8 mouse cellular contexts compared by ENCODE assay signal in the genomic region with DNA sequence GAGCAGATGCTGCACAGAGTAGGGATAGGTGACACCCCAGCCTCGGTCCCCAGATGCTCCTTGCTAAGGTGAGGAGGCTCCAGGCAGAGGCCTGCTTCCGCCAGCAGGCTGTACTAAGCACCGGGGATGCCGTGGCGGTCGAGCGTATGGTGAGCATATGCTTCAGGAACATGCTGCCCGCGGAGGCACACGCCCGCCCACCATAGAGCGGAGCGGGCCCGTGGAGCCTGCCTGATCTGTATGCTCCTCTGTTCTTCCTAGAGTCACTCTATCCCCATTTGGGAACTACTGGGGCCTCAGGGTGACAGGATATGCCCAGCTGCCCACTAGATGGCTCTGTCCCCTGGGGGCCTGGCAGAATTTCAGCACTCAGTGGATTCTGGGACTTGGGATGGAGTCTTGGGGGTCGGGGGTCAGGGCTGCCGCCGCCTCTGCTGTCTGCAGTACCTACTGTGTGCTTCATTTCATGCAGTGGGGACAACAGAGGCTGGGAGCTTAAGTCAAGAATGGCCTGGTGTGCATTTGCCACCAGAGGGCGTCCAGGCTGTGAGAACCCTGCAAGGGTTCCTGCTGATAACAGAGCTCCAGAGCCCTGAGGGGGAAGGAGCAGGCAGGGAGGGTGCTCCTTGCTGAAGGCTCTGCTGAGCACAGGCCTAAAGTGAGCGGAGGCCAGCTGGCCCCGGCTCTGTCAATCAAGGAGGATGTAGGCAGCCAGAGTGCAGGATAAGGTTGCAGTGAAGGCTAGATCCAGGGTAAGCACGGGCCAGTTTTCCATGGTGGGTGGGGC.
DNase-seq lines count a peak whose midpoint lies in the region; ATAC-seq and TF ChIP-seq lines count a peak whose summit lies in the region.

No protein-coding gene starts in this region.

- H3K4me2 ChIP-seq in kidney, embryonic 14.5 days (replicated peaks; ENCODE audit: low read depth, low read length), result no peak overlapping the region
- peak overlapping the region; percentile 41 for H3K4me2 ChIP-seq in liver, embryonic 14.5 days (ENCODE audit: low read depth)

- 0 out of 2 replicates have a peak, but pooled peaks have one; percentile 5 for ATAC-seq in kidney, embryonic 14.5 days (ENCODE audit: low FRiP score, low TSS enrichment)
- ATAC-seq in liver, embryonic 14.5 days (ENCODE audit: insufficient read depth), result peak; percentile 56
- ATAC-seq in inflammation-experienced regulatory T-cells, adult 6 months, result no peak

- DNase-seq in 3T3-L1 (ENCODE audit: low read depth, low spot score), result peak; percentile 72
- DNase-seq in MEL (ENCODE audit: low read depth, low spot score), result peak; percentile 90
- peak; percentile 72 for DNase-seq in cerebellum, postnatal 36 days
- peak; percentile 51 to 62 for DNase-seq in gastrocnemius, postnatal 36 days
- peak; percentile 76 to 81 (median 78) for DNase-seq in liver, embryonic 14.5 days (ENCODE audit: low read depth in 3 of 3, low spot score in 3 of 3)
- peak; percentile 81 for DNase-seq in retina, embryonic 14.5 days (ENCODE audit: low spot score)

- no peak for TF ChIP-seq POLR2A in MEL (IDR thresholded peaks at IDR 0.05; ENCODE audit: control insufficient read depth in 1 of 2, insufficient read depth in 1 of 2, low read depth in 1 of 2, low read length in 2 of 2, poor library complexity in 1 of 2)

- TF ChIP-seq CTCF in MEL (IDR thresholded peaks at IDR 0.05 in 2 of 3, conservative IDR thresholded peaks at IDR 0.05 in 1 of 3; ENCODE audit: control insufficient read depth in 1 of 3, insufficient read depth in 1 of 3, low read depth in 2 of 3, low read length in 3 of 3, poor library complexity in 1 of 3, severe bottlenecking in 1 of 3), result peak; percentile 87 to 96 (median 92)
- peak; percentile 98 for TF ChIP-seq CTCF in liver, embryonic 14.5 days (IDR thresholded peaks at IDR 0.05; ENCODE audit: low read depth)

- no peaks in the 10 kb centered on the region for H3K79me2 ChIP-seq in MEL (ENCODE audit: control insufficient read depth, insufficient read depth, low read length, poor library complexity)

- TF ChIP-seq RAD21 in MEL (IDR thresholded peaks at IDR 0.05; ENCODE audit: low read depth, low read length), result peak; percentile 33

- 47% methylated on average over 21 of the region's 21 CpGs for WGBS in kidney, embryonic 14.5 days
- 39% methylated on average over 21 of the region's 21 CpGs for WGBS in liver, embryonic 14.5 days (ENCODE audit: insufficient replicate concordance)

- H3K4me1 ChIP-seq in MEL (ENCODE audit: control insufficient read depth in 1 of 2, insufficient read depth in 2 of 2, low read length in 2 of 2), result peaks cover 0 to 9% of the 10 kb centered on the region in 2 experiments; a peak in 3 of 4 replicates
- H3K4me1 ChIP-seq in kidney, embryonic 14.5 days (ENCODE audit: control insufficient read depth, insufficient read depth, low read length), result peaks cover 64% of the 10 kb centered on the region
- H3K4me1 ChIP-seq in liver, embryonic 14.5 days (replicated peaks; ENCODE audit: control insufficient read depth in 2 of 2, insufficient read depth in 2 of 2, low read length in 1 of 2), result peaks cover 45 to 54% of the 10 kb centered on the region in 2 experiments

- no peak overlapping the region for H3K4me3 ChIP-seq in MEL (ENCODE audit: control insufficient read depth in 1 of 2, insufficient read depth in 1 of 2, low read depth in 2 of 2, low read length in 2 of 2)
- H3K4me3 ChIP-seq in kidney, embryonic 14.5 days (ENCODE audit: low read length), result no peak overlapping the region
- no peak overlapping the region for H3K4me3 ChIP-seq in liver, embryonic 14.5 days (ENCODE audit: insufficient read depth in 1 of 2, low read depth in 2 of 2, low read length in 2 of 2)

- no peaks in the 10 kb centered on the region for H3K9me3 ChIP-seq in MEL (replicated peaks; ENCODE audit: insufficient read depth, low read length)
- H3K9me3 ChIP-seq in kidney, embryonic 14.5 days (ENCODE audit: control insufficient read depth, low read length), result no peaks in the 10 kb centered on the region
- H3K9me3 ChIP-seq in liver, embryonic 14.5 days (ENCODE audit: control insufficient read depth, low read length), result no peaks in the 10 kb centered on the region

- no peak overlapping the region for H3K27ac ChIP-seq in MEL (ENCODE audit: control insufficient read depth, low read depth, low read length)
- no peak overlapping the region for H3K27ac ChIP-seq in kidney, embryonic 14.5 days (ENCODE audit: low read depth, low read length)
- peak overlapping the region; percentile 6 for H3K27ac ChIP-seq in liver, embryonic 14.5 days

- H3K27me3 ChIP-seq in MEL (ENCODE audit: control insufficient read depth in 1 of 2, insufficient read depth in 2 of 2, low read length in 2 of 2), result no peaks in the 10 kb centered on the region
- no peaks in the 10 kb centered on the region for H3K27me3 ChIP-seq in kidney, embryonic 14.5 days (ENCODE audit: control insufficient read depth, insufficient read depth, low read length)
- no peaks in the 10 kb centered on the region for H3K27me3 ChIP-seq in liver, embryonic 14.5 days (ENCODE audit: control insufficient read depth, insufficient read depth, low read length)

- no peak overlapping the region for H3K9ac ChIP-seq in MEL (ENCODE audit: control insufficient read depth, low read depth, low read length, poor library complexity, severe bottlenecking)
- no peak overlapping the region for H3K9ac ChIP-seq in kidney, embryonic 14.5 days (ENCODE audit: low read depth, low read length)
- peak overlapping the region; percentile 39 for H3K9ac ChIP-seq in liver, embryonic 14.5 days (replicated peaks)

- TF ChIP-seq EP300 in MEL (IDR thresholded peaks at IDR 0.05; ENCODE audit: low read depth in 1 of 2, low read length in 2 of 2), result 0 out of 4 replicates have a peak, but pooled peaks of 1 of the 2 experiments have one; percentile 14
- no peak for TF ChIP-seq EP300 in liver, embryonic 14.5 days (IDR thresholded peaks at IDR 0.05; ENCODE audit: low read depth)

- intact Hi-C loops in gastrocnemius, postnatal 36 days (cut with DNase I), result no loop called here

- no peaks in the 10 kb centered on the region for H3K36me3 ChIP-seq in MEL (ENCODE audit: control insufficient read depth in 1 of 2, insufficient read depth in 2 of 2, low read length in 2 of 2)
- no peaks in the 10 kb centered on the region for H3K36me3 ChIP-seq in kidney, embryonic 14.5 days (ENCODE audit: control insufficient read depth, insufficient read depth, low read length)
- H3K36me3 ChIP-seq in liver, embryonic 14.5 days (replicated peaks; ENCODE audit: control insufficient read depth, insufficient read depth, low read depth), result no peaks in the 10 kb centered on the region

TF ChIP-seq in MEL, 35 proteins besides CTCF, POLR2A, EP300 and RAD21:
- TF ChIP-seq ZC3H11A (IDR thresholded peaks at IDR 0.05; ENCODE audit: low read depth, low read length) (0 out of 2 replicates have a peak, but pooled peaks have one; percentile 29), TAL1 (IDR thresholded peaks at IDR 0.05; ENCODE audit: low read length) (no peak), TBP (IDR thresholded peaks at IDR 0.05; ENCODE audit: low read depth, low read length) (0 out of 2 replicates have a peak, but pooled peaks have one; percentile 30), BHLHE40 (IDR thresholded peaks at IDR 0.05; ENCODE audit: borderline replicate concordance, low read depth, low read length) (0 out of 2 replicates have a peak, but pooled peaks have one; percentile 22), SMC3 (IDR thresholded peaks at IDR 0.05; ENCODE audit: low read depth, low read length) (peak; percentile 78), ELF1 (IDR thresholded peaks at IDR 0.05; ENCODE audit: low read depth, low read length) (0 out of 2 replicates have a peak, but pooled peaks have one; percentile 12), GATA1 (IDR thresholded peaks at IDR 0.05; ENCODE audit: low read depth, low read length) (peak; percentile 73), ZKSCAN1 (IDR thresholded peaks at IDR 0.05; ENCODE audit: low read depth, low read length) (peak; percentile 92), ETS1 (IDR thresholded peaks at IDR 0.05; ENCODE audit: low read depth, low read length) (no peak)
